Mouse (Mus musculus): ENCODE data around the gene Lgals7.
A peak's percentile ranks its signal among the peaks of the same experiment; 100 is the strongest.

Lgals7 gene

GRCm38 (mm10) chr7:28830981-28831380 is 32.7 kb upstream of the Lgals7 start:
- DNase-seq (ENCODE audit: low spot score) = no peak

- DNase-seq (ENCODE audit: low spot score) = no peak
These were observed 32.1 kb upstream of the Lgals7 start for GRCm38 (mm10) chr7:28831411-28832125.

GRCm38 (mm10) chr7:28832137-28832536 is 31.5 kb upstream of the Lgals7 start:
- DNase-seq (ENCODE audit: low spot score) = no peak

GRCm38 (mm10) chr7:28833723-28834347 is 29.8 kb upstream of the Lgals7 start, which contains the start of gene Lgals4:
TSS of gene Lgals4 (plus strand) at chr7:28833854.
- no peak for DNase-seq (ENCODE audit: low spot score)

- no peak for DNase-seq (ENCODE audit: low spot score)
These were observed 26.7 kb upstream of the Lgals7 start for GRCm38 (mm10) chr7:28836936-28837335.

GRCm38 (mm10) chr7:28838331-28838730 is 25.3 kb upstream of the Lgals7 start:
- no peak for DNase-seq (ENCODE audit: low spot score)

GRCm38 (mm10) chr7:28847273-28847672 is 16.4 kb upstream of the Lgals7 start:
- DNase-seq (ENCODE audit: low spot score) = no peak

GRCm38 (mm10) chr7:28849700-28850236 is 13.9 kb upstream of the Lgals7 start:
- no peak for DNase-seq (ENCODE audit: low spot score)

- DNase-seq (ENCODE audit: low spot score) = no peak
These were observed 13.0 kb upstream of the Lgals7 start for GRCm38 (mm10) chr7:28850642-28851041.

- no peak for DNase-seq (ENCODE audit: low spot score)
These were observed 3.7 kb upstream of the Lgals7 start for GRCm38 (mm10) chr7:28859953-28860352.

- peak; percentile 24 for DNase-seq (ENCODE audit: low spot score)
These were observed 2.8 kb upstream of the Lgals7 start for GRCm38 (mm10) chr7:28860898-28861297.

- peak; percentile 40 for DNase-seq (ENCODE audit: low spot score)
These were observed 695 bp upstream of the Lgals7 start for GRCm38 (mm10) chr7:28862817-28863499.

GRCm38 (mm10) chr7:28864288-28864750 is 666 bp downstream of the Lgals7 start:
- no peak for DNase-seq (ENCODE audit: low spot score)

GRCm38 (mm10) chr7:28865481-28866300 is 2.0 kb downstream of the Lgals7 start:
- peak; percentile 75 for DNase-seq (ENCODE audit: low spot score)

GRCm38 (mm10) chr7:28866769-28867507 is 3.3 kb downstream of the Lgals7 start:
- DNase-seq (ENCODE audit: low spot score) = no peak

GRCm38 (mm10) chr7:28867508-28868340 is 4.1 kb downstream of the Lgals7 start:
- DNase-seq (ENCODE audit: low spot score) = peak; percentile 58

- no peak for DNase-seq (ENCODE audit: low spot score)
These were observed 7.4 kb downstream of the Lgals7 start for GRCm38 (mm10) chr7:28870901-28871664.

GRCm38 (mm10) chr7:28874565-28874964 is 10.9 kb downstream of the Lgals7 start:
- no peak for DNase-seq (ENCODE audit: low spot score)

- no peak for DNase-seq (ENCODE audit: low spot score)
These were observed 12.4 kb downstream of the Lgals7 start for GRCm38 (mm10) chr7:28876099-28876498.

All from layer of hippocampus, adult 11-12 months (tissue).